21 mouse cellular contexts compared by ENCODE assay signal in the genomic region with DNA sequence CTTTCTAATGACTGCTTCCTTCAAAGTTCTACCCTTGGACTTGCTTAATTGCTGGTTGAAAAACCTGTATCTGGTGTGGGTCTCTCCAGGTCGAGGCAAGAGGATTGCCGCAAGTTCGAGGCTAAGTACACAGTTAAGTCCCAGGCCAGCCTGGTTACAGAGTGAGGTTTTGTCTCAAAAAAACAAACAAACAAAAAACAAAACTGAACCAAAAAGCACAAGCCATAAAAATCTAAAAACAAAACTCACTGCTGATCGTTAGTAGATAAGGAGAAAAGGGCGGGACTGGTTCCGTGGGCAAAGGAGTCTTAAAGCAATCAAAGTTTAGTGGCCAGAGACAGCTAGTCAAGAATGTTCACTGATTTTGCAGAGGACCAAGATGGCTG. TPM values are rescaled to one million over a fixed set of nuclear protein-coding genes. Genes with fewer than 3 reads are reported as not detected.
DNase-seq lines count a peak whose midpoint lies in the region; ATAC-seq and TF ChIP-seq lines count a peak whose summit lies in the region.
"Had no signal": no experiment of that assay in that cellular context is flagged by ENCODE, and none has a peak within 500 bp of the region (broad histone marks: within the 10 kb centered on the region; RNA-seq: fewer than 3 reads in every experiment).

No protein-coding gene starts in this region.

- peak overlapping the region; percentile 27; the same call in 1 of the 2 replicates for H3K27ac ChIP-seq in kidney, embryonic 15.5 days
- peak overlapping the region; percentile 31; the same call in 1 of the 2 replicates for H3K27ac ChIP-seq in thymus, adult 2 months (ENCODE audit: control insufficient read depth, insufficient read depth, low read length)
- peak overlapping the region; percentile 42; the same call in 1 of the 2 replicates for H3K27ac ChIP-seq in intestine, embryonic 16.5 days (ENCODE audit: low read length)
- H3K27ac ChIP-seq: embryonic facial prominence, embryonic 15.5 days; hindbrain, postnatal 0 days; limb, embryonic 13.5 days; midbrain, embryonic 13.5 days had no signal

- 78% methylated on average over 6 of the region's 6 CpGs for WGBS in kidney, embryonic 15.5 days
- 35% methylated on average over 6 of the region's 6 CpGs for WGBS in thymus, adult 2 months
- WGBS in intestine, embryonic 16.5 days: 84% methylated on average over 6 of the region's 6 CpGs

- peaks cover 46% of the 10 kb centered on the region for H3K36me3 ChIP-seq in kidney, embryonic 15.5 days
- H3K36me3 ChIP-seq in thymus, adult 2 months (ENCODE audit: control insufficient read depth, insufficient read depth, low read length): no peaks in the 10 kb centered on the region
- peaks cover 10% of the 10 kb centered on the region for H3K36me3 ChIP-seq in intestine, embryonic 16.5 days (ENCODE audit: control insufficient read depth, insufficient read depth, low read length)

- no peaks in the 10 kb centered on the region for H3K9me3 ChIP-seq in kidney, embryonic 15.5 days (replicated peaks)
- no peaks in the 10 kb centered on the region; the same call in 1 of the 2 replicates for H3K9me3 ChIP-seq in intestine, embryonic 16.5 days (ENCODE audit: control insufficient read depth, low read length)
- H3K9me3 ChIP-seq: embryonic facial prominence, embryonic 15.5 days; limb, embryonic 13.5 days; midbrain, embryonic 13.5 days had no signal

- TF ChIP-seq CTCF in thymus, adult 2 months (IDR thresholded peaks at IDR 0.05; ENCODE audit: borderline replicate concordance, control insufficient read depth, extremely low read depth, insufficient read depth, low read length, poor library complexity): no peak

- no peak overlapping the region for H3K4me2 ChIP-seq in kidney, embryonic 15.5 days
- H3K4me2 ChIP-seq in intestine, embryonic 16.5 days (ENCODE audit: low read depth, low read length): no peak overlapping the region
- H3K4me2 ChIP-seq: embryonic facial prominence, embryonic 15.5 days; heart, embryonic 11.5 days; limb, embryonic 13.5 days; midbrain, embryonic 13.5 days had no signal

- no peak for TF ChIP-seq POLR2A in thymus, adult 2 months (IDR thresholded peaks at IDR 0.05; ENCODE audit: control insufficient read depth, extremely low read depth, insufficient read depth, low read length, poor library complexity)

- no peaks in the 10 kb centered on the region for H3K27me3 ChIP-seq in kidney, embryonic 15.5 days
- no peaks in the 10 kb centered on the region for H3K27me3 ChIP-seq in thymus, adult 2 months (ENCODE audit: control insufficient read depth, insufficient read depth, low read length)
- H3K27me3 ChIP-seq in intestine, embryonic 16.5 days (replicated peaks; ENCODE audit: control insufficient read depth, insufficient read depth, low read length): no peaks in the 10 kb centered on the region
- H3K27me3 ChIP-seq: embryonic facial prominence, embryonic 15.5 days; limb, embryonic 13.5 days; midbrain, embryonic 13.5 days had no signal

- no peak for DNase-seq in kidney, postnatal 4 days
- DNase-seq in thymus, adult 2 months: no peak
- DNase-seq in thymus, adult 18-20 months: no peak
- DNase-seq in ovary, postnatal 14 days (ENCODE audit: low spot score): no peak
- DNase-seq in urinary bladder, postnatal 14 days (ENCODE audit: low spot score): no peak
- DNase-seq: adrenal gland, postnatal 10 days; cerebellum, adult 8-10 months; gastrocnemius, postnatal 14 days; heart, adult 11 months; heart, postnatal 14 days; kidney, postnatal 36 days; layer of hippocampus, adult 9-11 months; lung, adult 2 months had no signal

- no peak overlapping the region for H3K4me3 ChIP-seq in kidney, embryonic 15.5 days (replicated peaks)
- no peak overlapping the region for H3K4me3 ChIP-seq in thymus, adult 2 months (ENCODE audit: control insufficient read depth, insufficient read depth, low read length)
- no peak overlapping the region for H3K4me3 ChIP-seq in intestine, embryonic 16.5 days (ENCODE audit: low read length)
- H3K4me3 ChIP-seq: embryonic facial prominence, embryonic 15.5 days; limb, embryonic 13.5 days; midbrain, embryonic 13.5 days had no signal

- ATAC-seq in kidney, embryonic 15.5 days (replicated peaks; ENCODE audit: low FRiP score): no peak
- no peak for ATAC-seq in intestine, embryonic 16.5 days
- ATAC-seq: forebrain, embryonic 14.5 days; hindbrain, postnatal 0 days; midbrain, embryonic 13.5 days had no signal

- no peak overlapping the region for H3K9ac ChIP-seq in kidney, embryonic 15.5 days
- H3K9ac ChIP-seq in intestine, embryonic 16.5 days (ENCODE audit: low read depth, low read length): no peak overlapping the region
- H3K9ac ChIP-seq: embryonic facial prominence, embryonic 15.5 days; limb, embryonic 13.5 days; midbrain, embryonic 13.5 days had no signal

- peaks cover 46% of the 10 kb centered on the region for H3K4me1 ChIP-seq in kidney, embryonic 15.5 days
- H3K4me1 ChIP-seq in thymus, adult 2 months (replicated peaks; ENCODE audit: control insufficient read depth, insufficient read depth, low read length): peaks cover 39% of the 10 kb centered on the region
- H3K4me1 ChIP-seq in intestine, embryonic 16.5 days (ENCODE audit: control insufficient read depth, insufficient read depth, low read length): peaks cover 34% of the 10 kb centered on the region

RNA-seq across cellular contexts. Expression of gene Myom1, which starts 16.1 kb away (rescaled TPM):
- 5.5 and 6.0 TPM in 2 replicates for polyA plus RNA-seq in kidney, embryonic 15.5 days (2015; fragmentation: Nextera tagmentation; extraction: Ambion mirVana)
- 1.9 and 6.8 TPM in 2 replicates for polyA plus RNA-seq in thymus, adult 2 months (2012; rRNA removed)
- 10.6 and 10.8 TPM in 2 replicates for polyA plus RNA-seq in intestine, embryonic 16.5 days (2015; fragmentation: Nextera tagmentation; extraction: Ambion mirVana)

RNA-seq across cellular contexts. Expression of gene Myl12a, which starts 16.3 kb away (rescaled TPM):
- polyA plus RNA-seq in kidney, embryonic 15.5 days (2015; fragmentation: Nextera tagmentation; extraction: Ambion mirVana): 642 and 672 TPM in 2 replicates
- 121 and 144 TPM in 2 replicates for polyA plus RNA-seq in thymus, adult 2 months (2012; rRNA removed)
- 485 and 503 TPM in 2 replicates for polyA plus RNA-seq in intestine, embryonic 16.5 days (2015; fragmentation: Nextera tagmentation; extraction: Ambion mirVana)
